Mouse (Mus musculus) stomach, postnatal 0 days (tissue): ENCODE data around the gene Casp6.

Source experiments
- CTCF ChIP-seq: IDR thresholded peaks from 2 replicates; pipeline ENCODE4 v1.5.1; 2016; ENCODE audit warnings: antibody characterized with exemption, low read depth, mild to moderate bottlenecking, moderate library complexity
- EP300 ChIP-seq: optimal IDR thresholded peaks from 2 replicates; pipeline ENCODE3; 2016; ENCODE audit warnings: antibody characterized with exemption

- TF ChIP-seq CTCF (peak; percentile 10; the same call in 1 of the 2 replicates), EP300 (no peak)
Measured at GRCm38 (mm10) chr3:129904381-129905132, 3.3 kb downstream of the Casp6 start.
